Mouse (Mus musculus): ENCODE measurements around the gene CN725425. TPM values are rescaled to one million over a fixed set of nuclear protein-coding genes. Genes with fewer than 3 reads are reported as not detected.

The CN725425 gene
- polyA plus RNA-seq, 1 experiment from 2014 or later = not detected

DNA sequence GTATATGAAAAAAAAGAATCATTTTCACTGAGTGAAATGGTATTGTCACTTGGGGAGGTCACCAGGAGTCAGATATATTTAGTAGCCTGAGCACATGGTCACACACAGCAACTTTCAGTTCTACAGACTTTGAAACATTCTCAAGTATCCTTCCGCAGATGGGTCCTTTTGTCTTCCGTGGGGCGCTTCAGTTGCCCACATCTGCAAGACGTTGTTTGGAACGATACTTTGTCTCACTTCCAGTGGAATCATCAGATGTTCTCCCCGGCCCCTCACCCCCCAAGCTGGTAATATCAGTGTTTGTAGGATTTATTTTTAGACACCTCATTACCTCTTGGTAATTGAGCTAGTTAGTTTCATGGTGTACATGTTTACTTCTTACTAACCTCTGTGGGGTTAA is 12.9 kb upstream of the CN725425 start:
- Histone ChIP-seq H3K36me3 (no peaks in the 10 kb centered on the region), H3K4me3 (replicated peaks) (no peak overlapping the region), H3K27ac (no peak overlapping the region), H3K4me1 (replicated peaks) (peaks cover 6% of the 10 kb centered on the region; the same call in 1 of the 2 replicates), H3K9me3 (no peaks in the 10 kb centered on the region), H3K4me2 (replicated peaks) (no peak overlapping the region), H3K9ac (no peak overlapping the region), H3K27me3 (replicated peaks) (no peaks in the 10 kb centered on the region)
- WGBS = 82% methylated on average over 6 of the region's 6 CpGs
- no peak for ATAC-seq

DNA sequence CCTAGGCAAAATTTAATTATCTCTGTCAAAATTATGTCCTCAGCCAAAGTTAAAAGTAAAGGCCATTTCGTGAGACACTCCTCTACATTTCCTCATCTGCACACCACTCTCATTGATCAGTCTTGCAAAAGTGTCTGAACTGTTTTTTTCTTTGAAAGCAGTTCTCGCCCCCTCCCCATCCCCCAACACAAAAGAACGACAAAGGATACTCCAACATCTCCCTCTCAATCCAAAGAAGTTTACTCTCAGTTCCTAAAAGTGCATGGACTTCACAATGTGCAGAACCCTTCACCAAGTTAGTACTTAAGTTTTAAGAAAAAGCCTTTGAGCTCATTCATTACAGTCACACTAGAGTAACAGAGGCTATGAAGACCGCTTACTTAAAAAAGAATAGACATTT is 9.3 kb upstream of the CN725425 start:
- peak overlapping the region; percentile 34; the same call in 1 of the 2 replicates for H3K4me3 ChIP-seq (replicated peaks)
- H3K36me3 ChIP-seq = no peaks in the 10 kb centered on the region

DNA sequence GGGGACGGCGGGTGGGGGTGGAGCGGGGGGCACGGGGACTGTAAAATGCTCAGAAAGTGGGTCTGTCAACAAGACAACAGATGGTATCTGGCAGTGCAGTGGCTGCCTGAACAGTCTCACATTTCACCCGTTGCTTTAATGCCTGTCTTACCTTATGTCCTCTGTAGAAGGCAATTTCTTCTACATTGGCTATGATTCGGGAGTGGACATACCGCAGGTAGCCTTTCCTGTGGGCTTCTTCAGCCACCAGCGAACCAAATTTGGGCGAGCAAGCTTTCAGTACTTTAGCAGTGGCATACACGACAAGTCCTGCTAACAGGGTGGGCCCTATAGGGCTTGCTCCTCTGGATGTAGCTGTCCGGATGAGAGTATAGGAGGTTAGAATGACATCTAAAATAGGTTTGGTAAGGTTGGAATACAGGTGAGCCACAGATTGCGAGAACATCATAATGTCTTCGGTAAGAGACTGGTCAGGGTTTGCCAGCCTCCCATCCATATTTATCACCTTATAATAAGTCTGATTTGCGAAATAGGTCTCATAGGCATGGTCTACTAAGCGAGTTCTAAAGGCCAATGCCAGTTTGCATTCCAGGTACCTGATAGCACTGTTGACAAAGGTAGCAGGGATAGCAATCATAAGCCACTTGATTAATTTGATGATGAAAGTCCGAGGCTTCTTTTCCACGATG is 8.6 kb upstream of the CN725425 start:
- no peaks in the 10 kb centered on the region for H3K27me3 ChIP-seq (replicated peaks)
- H3K4me1 ChIP-seq (replicated peaks) = peaks cover 6% of the 10 kb centered on the region; the same call in 1 of the 2 replicates
- no peak for ATAC-seq
- peak overlapping the region; percentile 34 for H3K4me3 ChIP-seq (replicated peaks)
- no peaks in the 10 kb centered on the region for H3K9me3 ChIP-seq
- peak overlapping the region; percentile 68; the same call in 1 of the 2 replicates for H3K27ac ChIP-seq
- no peaks in the 10 kb centered on the region for H3K36me3 ChIP-seq
- 45% methylated on average over 17 of the region's 17 CpGs for WGBS
- H3K4me2 ChIP-seq (replicated peaks) = peak overlapping the region; percentile 65
- H3K9ac ChIP-seq = no peak overlapping the region

More for the DNA sequence above, 9.3 kb upstream of the CN725425 start:
- no peak overlapping the region for H3K27ac ChIP-seq
- whole genome bisulfite sequencing = 48% methylated on average over 4 of the region's 4 CpGs
- H3K9ac ChIP-seq = no peak overlapping the region
- H3K9me3 ChIP-seq = no peaks in the 10 kb centered on the region
- H3K4me1 ChIP-seq (replicated peaks) = peaks cover 6% of the 10 kb centered on the region; the same call in 1 of the 2 replicates
- ATAC-seq = no peak
- H3K27me3 ChIP-seq (replicated peaks) = no peaks in the 10 kb centered on the region
- peak overlapping the region; percentile 65 for H3K4me2 ChIP-seq (replicated peaks)

DNA sequence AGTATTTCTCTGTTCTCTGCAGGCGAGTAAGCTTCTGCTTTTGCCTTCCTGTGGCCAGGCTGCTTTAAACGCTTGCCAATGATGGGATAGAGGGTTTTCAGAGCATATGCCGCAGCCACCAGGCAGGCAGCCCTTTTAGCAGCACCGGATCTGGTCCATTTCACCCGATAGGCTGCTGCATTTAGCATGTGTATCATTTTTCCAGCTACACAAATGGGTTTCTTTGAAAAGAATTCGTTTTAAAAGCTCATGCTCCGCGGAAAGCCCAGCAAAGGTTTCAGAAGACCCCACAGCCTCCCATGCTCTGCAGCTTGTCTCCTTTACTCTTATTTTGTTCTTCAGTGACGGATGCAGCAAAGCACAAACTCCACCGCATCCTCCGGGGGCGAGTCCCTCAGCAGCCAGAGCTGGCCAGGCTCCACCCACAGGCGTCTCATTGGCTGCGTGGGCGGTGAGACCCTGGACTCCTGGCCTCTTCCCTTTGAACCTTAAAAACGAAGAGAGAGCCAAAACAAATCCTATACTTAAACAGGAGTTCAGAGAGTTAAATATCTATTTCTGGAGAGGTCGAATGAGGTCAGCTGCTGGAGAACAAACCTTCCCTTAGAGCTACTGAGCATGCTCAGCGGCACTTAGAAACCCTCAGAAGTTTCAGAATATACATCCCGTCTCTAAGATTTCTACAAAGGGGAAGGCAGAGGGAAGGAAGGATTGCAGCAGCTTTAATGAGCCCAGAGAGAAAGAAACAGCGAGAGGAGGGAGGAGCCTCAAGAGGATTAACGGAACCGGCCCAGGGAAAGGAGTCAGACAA is 7.7 kb upstream of the CN725425 start, which contains the start of gene Abcd2:
TSS of gene Abcd2 (minus strand) at position 388 of the 811 bp plus-strand sequence.
- 0 out of 2 replicates have a peak within 1 kb of the TSS, but pooled peaks have one; percentile 37 for H3K9ac ChIP-seq
- 2% methylated on average over 22 of the region's 22 CpGs for whole genome bisulfite sequencing

DNA sequence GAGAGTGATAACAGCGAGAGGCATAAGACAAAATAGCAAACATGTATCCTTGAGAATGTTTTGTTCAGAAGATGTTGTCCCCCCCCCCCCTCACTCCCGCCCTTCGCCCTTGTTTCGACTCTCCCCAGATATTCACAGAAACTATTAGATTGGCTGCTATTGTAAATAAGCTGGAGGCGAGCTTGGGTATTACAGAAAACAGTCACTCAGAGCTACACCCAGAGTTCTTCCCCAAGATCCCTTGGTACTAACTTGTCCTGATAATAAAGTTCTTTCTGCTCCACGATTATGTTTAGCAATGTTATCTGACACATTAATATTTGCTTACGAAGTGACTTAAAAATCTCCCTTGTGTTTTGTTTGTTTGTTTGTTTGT is 7.1 kb upstream of the CN725425 start:
- peak overlapping the region; percentile 68 for H3K27ac ChIP-seq
- peak; percentile 68 for ATAC-seq

More for the DNA sequence above, 7.7 kb upstream of the CN725425 start, which contains the start of gene Abcd2:
- peak within 1 kb of the TSS; percentile 68 for H3K27ac ChIP-seq
- H3K4me1 ChIP-seq (replicated peaks) = peaks cover 6% of the 10 kb centered on the region; the same call in 1 of the 2 replicates
- H3K9me3 ChIP-seq = no peaks in the 10 kb centered on the region
- H3K4me3 ChIP-seq (replicated peaks) = peak within 1 kb of the TSS; percentile 34
- peak within 1 kb of the TSS; percentile 65 for H3K4me2 ChIP-seq (replicated peaks)
- no peaks in the 10 kb centered on the region for H3K27me3 ChIP-seq (replicated peaks)
- H3K36me3 ChIP-seq = no peaks in the 10 kb centered on the region
- peak; percentile 97 for ATAC-seq

DNA sequence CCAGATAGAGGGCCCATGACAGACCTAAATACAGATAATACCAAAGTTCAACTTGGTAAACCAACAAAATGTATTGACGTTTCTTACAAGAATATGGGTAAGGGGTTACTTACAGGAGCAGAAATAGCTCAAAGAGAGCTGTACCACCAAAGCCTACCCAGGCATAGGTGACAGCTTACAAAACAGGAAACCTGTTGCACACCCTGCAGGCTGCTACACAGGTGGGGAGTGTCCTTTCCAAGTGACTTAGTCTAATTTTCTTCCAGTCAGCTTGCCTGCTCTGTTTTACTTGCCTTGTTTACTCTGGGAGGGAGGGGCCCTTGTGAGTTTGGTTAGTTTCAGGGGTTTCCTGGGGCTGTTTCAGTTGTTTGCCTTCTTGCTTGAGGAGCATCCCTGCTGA is 1.5 kb downstream of the CN725425 start:
- Histone ChIP-seq H3K4me3 (replicated peaks) (no peak overlapping the region), H3K36me3 (no peaks in the 10 kb centered on the region), H3K9ac (no peak overlapping the region), H3K4me1 (replicated peaks) (no peaks in the 10 kb centered on the region), H3K4me2 (replicated peaks) (no peak overlapping the region), H3K9me3 (no peaks in the 10 kb centered on the region), H3K27ac (no peak overlapping the region), H3K27me3 (replicated peaks) (no peaks in the 10 kb centered on the region)
- no peak for ATAC-seq
- WGBS = 86% methylated on average over 1 of the region's 1 CpGs

More for the DNA sequence above, 7.1 kb upstream of the CN725425 start:
- Histone ChIP-seq H3K36me3 (no peaks in the 10 kb centered on the region), H3K4me3 (replicated peaks) (peak overlapping the region; percentile 34), H3K9me3 (no peaks in the 10 kb centered on the region), H3K4me2 (replicated peaks) (peak overlapping the region; percentile 65), H3K4me1 (replicated peaks) (peaks cover 6% of the 10 kb centered on the region; the same call in 1 of the 2 replicates), H3K27me3 (replicated peaks) (no peaks in the 10 kb centered on the region), H3K9ac (0 out of 2 replicates have a peak overlapping the region, but pooled peaks have one; percentile 37)
- WGBS = 12% methylated on average over 7 of the region's 7 CpGs

DNA sequence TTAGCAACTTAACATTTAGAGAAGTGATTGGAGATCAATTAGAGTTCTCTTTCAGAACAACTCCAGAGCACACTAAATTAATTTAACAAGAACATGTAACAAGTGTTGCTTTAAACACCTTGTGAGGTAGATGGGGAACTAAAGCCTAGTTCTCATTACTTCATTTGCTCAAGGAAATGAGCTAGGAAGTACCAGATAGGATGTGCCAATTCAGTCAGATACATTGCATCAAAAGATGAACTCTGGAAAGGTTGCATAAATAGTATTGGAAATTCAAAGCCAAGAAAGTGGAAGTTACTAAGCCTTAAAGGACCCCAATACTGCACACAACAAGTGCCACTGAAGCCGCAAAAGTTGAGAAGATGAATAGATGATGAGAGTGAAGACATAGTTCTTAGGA is 3.2 kb downstream of the CN725425 start:
- no peaks in the 10 kb centered on the region for H3K36me3 ChIP-seq
- no peak overlapping the region for H3K9ac ChIP-seq
- H3K9me3 ChIP-seq = no peaks in the 10 kb centered on the region
- H3K27me3 ChIP-seq (replicated peaks) = no peaks in the 10 kb centered on the region
- no peak overlapping the region for H3K4me3 ChIP-seq (replicated peaks)
- H3K4me2 ChIP-seq (replicated peaks) = no peak overlapping the region
- WGBS = 91% methylated on average over 1 of the region's 1 CpGs
- ATAC-seq = no peak
- no peak overlapping the region for H3K27ac ChIP-seq
- H3K4me1 ChIP-seq (replicated peaks) = no peaks in the 10 kb centered on the region

DNA sequence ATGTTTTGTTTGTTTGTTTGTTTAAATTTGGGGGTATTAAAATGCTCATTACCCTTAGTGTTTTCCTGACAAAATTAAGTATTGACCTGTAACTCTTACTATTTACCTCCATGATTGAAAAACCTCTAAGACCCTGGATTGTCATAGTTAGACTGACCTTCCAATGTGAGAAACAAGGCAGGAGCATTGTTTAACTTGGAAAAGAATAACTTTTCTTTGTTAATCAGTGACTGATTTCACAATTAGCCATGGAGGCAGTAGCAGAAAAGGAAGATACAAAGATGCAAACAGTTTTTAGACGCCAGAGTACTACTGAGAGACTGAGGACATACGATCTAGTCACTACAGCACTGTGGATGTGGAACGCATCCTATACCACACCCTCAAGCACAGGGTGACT is 4.2 kb downstream of the CN725425 start:
- 84% methylated on average over 3 of the region's 3 CpGs for WGBS
- Histone ChIP-seq H3K4me2 (replicated peaks) (no peak overlapping the region), H3K4me3 (replicated peaks) (no peak overlapping the region), H3K9me3 (no peaks in the 10 kb centered on the region), H3K27me3 (replicated peaks) (no peaks in the 10 kb centered on the region), H3K4me1 (replicated peaks) (no peaks in the 10 kb centered on the region), H3K9ac (no peak overlapping the region), H3K36me3 (no peaks in the 10 kb centered on the region), H3K27ac (no peak overlapping the region)
- ATAC-seq = no peak

DNA sequence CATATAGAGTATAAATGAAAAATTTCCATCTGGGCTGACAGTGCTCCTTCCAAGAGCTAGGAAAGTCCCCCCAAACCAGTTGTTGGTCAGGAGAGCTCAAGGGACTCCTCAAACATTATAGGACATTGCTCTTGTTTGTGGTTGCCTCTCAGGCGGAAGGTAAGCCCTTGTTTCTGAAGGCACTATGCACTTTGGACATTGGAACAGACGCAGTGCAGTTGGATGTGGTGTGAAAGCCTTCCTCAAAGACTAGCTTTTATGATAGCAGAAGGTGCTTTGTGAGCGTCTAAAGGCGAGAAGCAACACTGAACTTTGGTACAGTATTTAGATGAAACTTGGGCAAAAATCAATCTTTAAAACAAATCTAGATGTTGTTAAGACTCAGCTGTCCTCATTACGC is 7.2 kb downstream of the CN725425 start:
- Histone ChIP-seq H3K9ac (no peak overlapping the region), H3K27ac (no peak overlapping the region), H3K9me3 (no peaks in the 10 kb centered on the region), H3K27me3 (replicated peaks) (no peaks in the 10 kb centered on the region), H3K36me3 (no peaks in the 10 kb centered on the region), H3K4me3 (replicated peaks) (no peak overlapping the region), H3K4me1 (replicated peaks) (no peaks in the 10 kb centered on the region), H3K4me2 (replicated peaks) (no peak overlapping the region)
- no peak for ATAC-seq
- 76% methylated on average over 5 of the region's 5 CpGs for WGBS

DNA sequence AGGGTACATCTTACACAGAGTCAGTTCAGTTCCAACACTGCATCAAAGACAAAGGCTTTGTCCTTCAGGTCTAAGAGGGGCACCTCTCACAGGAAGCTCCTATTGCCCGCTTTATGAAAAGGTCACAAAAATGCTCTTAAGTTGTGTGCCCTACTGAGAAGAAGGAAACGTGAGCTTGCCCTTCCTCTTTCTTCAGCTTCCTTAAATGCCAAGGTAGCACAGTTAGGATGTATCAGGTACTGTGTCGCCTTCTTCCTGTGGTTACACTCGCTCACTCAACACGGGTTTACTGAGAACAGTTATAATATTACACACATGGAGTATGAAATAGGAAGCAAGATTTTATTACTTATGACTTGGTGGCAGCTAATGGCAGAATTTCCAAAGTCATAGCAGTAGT is 38.0 kb downstream of the CN725425 start:
- 79% methylated on average over 5 of the region's 5 CpGs for WGBS

DNA sequence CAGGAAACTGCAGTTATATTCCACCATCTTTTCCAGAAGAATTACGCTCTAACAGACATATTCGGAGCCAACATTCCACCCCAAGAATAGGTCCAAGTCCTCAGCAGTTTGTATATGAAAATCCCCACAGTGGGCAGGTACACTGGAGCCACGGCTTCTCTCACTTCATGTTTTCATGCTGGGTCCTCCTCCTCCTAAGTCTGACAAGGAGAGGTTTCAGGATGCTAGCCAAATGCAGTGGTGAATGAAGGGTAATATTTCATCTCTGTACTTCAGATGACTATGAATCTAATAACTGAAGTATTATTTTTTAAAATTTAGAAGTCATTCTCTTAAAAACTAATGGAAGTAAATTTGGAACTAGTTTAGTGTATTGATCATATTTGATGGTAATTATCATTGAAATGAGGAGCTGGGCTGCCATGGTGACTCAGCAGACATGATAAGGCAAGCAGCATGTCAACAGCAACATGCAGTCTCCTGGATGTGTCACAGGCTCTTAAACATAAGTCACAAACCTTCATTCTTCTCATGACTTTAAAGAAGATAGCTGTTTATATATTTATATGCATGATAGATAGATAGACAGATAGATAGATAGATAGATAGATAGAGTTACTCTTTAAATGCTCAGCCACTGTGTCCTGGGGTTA is 41.5 kb downstream of the CN725425 start:
- no peak overlapping the region for H3K4me2 ChIP-seq (replicated peaks)
- 88% methylated on average over 3 of the region's 3 CpGs for WGBS
- no peaks in the 10 kb centered on the region for H3K36me3 ChIP-seq
- H3K4me3 ChIP-seq (replicated peaks) = no peak overlapping the region
- H3K27me3 ChIP-seq (replicated peaks) = no peaks in the 10 kb centered on the region
- no peaks in the 10 kb centered on the region for H3K9me3 ChIP-seq
- ATAC-seq = no peak
- H3K27ac ChIP-seq = no peak overlapping the region
- no peak overlapping the region for H3K9ac ChIP-seq
- no peaks in the 10 kb centered on the region for H3K4me1 ChIP-seq (replicated peaks)

More for the DNA sequence above, 38.0 kb downstream of the CN725425 start:
- Histone ChIP-seq H3K27me3 (replicated peaks) (no peaks in the 10 kb centered on the region), H3K9me3 (no peaks in the 10 kb centered on the region), H3K9ac (no peak overlapping the region), H3K36me3 (no peaks in the 10 kb centered on the region), H3K27ac (no peak overlapping the region), H3K4me1 (replicated peaks) (no peaks in the 10 kb centered on the region), H3K4me2 (replicated peaks) (no peak overlapping the region), H3K4me3 (replicated peaks) (no peak overlapping the region)
- no peak for ATAC-seq

DNA sequence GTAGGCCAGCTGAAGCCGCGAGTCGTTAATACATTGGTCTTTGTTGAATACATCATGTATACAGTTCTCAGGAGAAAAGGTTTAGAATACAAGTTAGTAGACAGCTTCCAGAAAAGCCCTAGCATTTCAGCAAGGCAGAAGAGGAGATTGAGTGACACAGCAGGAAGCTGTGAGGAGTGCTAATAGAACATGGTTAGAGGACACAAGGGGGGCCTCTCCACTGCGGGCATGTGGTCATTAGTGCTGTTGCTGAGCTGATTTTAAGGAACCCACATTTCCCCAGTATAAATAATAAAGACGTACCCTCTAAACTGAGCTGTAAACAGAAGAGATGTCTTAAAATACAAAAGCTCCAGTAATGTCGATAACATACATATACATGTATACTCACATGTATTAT is 51.5 kb downstream of the CN725425 start:
- Histone ChIP-seq H3K27ac (no peak overlapping the region), H3K4me2 (replicated peaks) (no peak overlapping the region), H3K9ac (no peak overlapping the region), H3K4me3 (replicated peaks) (no peak overlapping the region), H3K4me1 (replicated peaks) (no peaks in the 10 kb centered on the region), H3K9me3 (no peaks in the 10 kb centered on the region), H3K36me3 (no peaks in the 10 kb centered on the region), H3K27me3 (replicated peaks) (no peaks in the 10 kb centered on the region)
- WGBS = 73% methylated on average over 6 of the region's 6 CpGs
- no peak for ATAC-seq
